ENCODE assay signal across 11 mouse cellular contexts in genomic region chr6:13248317-13248969, GRCm38 (mm10). TPM values are rescaled to one million over a fixed set of nuclear protein-coding genes. Genes with fewer than 3 reads are reported as not detected.
DNase-seq lines count a peak whose midpoint lies in the region; ATAC-seq and TF ChIP-seq lines count a peak whose summit lies in the region.
"Had no signal": no experiment of that assay in that cellular context is flagged by ENCODE, and none has a peak within 500 bp of the region (broad histone marks: within the 10 kb centered on the region; RNA-seq: fewer than 3 reads in every experiment).

No protein-coding gene starts in this region.

- no peak overlapping the region for H3K4me3 ChIP-seq in heart, postnatal 0 days (ENCODE audit: low read depth, low read length)
- no peak overlapping the region for H3K4me3 ChIP-seq in neural tube, embryonic 14.5 days (ENCODE audit: low read depth, low read length)
- H3K4me3 ChIP-seq in forebrain, embryonic 13.5 days: no peak overlapping the region
- H3K4me3 ChIP-seq: heart, embryonic 13.5 days had no signal

- H3K4me1 ChIP-seq in heart, postnatal 0 days (ENCODE audit: control insufficient read depth, insufficient read depth): no peaks in the 10 kb centered on the region
- no peaks in the 10 kb centered on the region for H3K4me1 ChIP-seq in neural tube, embryonic 14.5 days (ENCODE audit: control insufficient read depth, insufficient read depth, low read length)
- H3K4me1 ChIP-seq in forebrain, embryonic 13.5 days: no peaks in the 10 kb centered on the region
- H3K4me1 ChIP-seq: heart, embryonic 13.5 days had no signal

- H3K36me3 ChIP-seq in heart, postnatal 0 days (replicated peaks; ENCODE audit: control insufficient read depth, insufficient read depth, low read length): no peaks in the 10 kb centered on the region
- no peaks in the 10 kb centered on the region for H3K36me3 ChIP-seq in neural tube, embryonic 14.5 days (ENCODE audit: control insufficient read depth, insufficient read depth, low read length)
- H3K36me3 ChIP-seq in forebrain, embryonic 13.5 days (ENCODE audit: poor library complexity, severe bottlenecking): no peaks in the 10 kb centered on the region
- H3K36me3 ChIP-seq: heart, embryonic 13.5 days had no signal

- H3K27ac ChIP-seq in heart, postnatal 0 days (ENCODE audit: low read depth): no peak overlapping the region
- no peak overlapping the region for H3K27ac ChIP-seq in neural tube, embryonic 14.5 days (ENCODE audit: low read depth, low read length)
- H3K27ac ChIP-seq in forebrain, embryonic 13.5 days: no peak overlapping the region
- H3K27ac ChIP-seq: heart, embryonic 13.5 days had no signal

- no peak for ATAC-seq in heart, postnatal 0 days (ENCODE audit: insufficient read depth, low read depth)
- peak; percentile 34; the same call in 1 of the 2 replicates for ATAC-seq in neural tube, embryonic 14.5 days (ENCODE audit: low read depth)
- peak; percentile 48 for ATAC-seq in forebrain, embryonic 13.5 days

- DNase-seq in heart, postnatal 0 days (ENCODE audit: low spot score): peak; percentile 16
- no peak for DNase-seq in heart, adult 11 months
- DNase-seq in neural tube, embryonic 10.5 days (ENCODE audit: extremely low spot score, low spot score): no peak
- no peak for DNase-seq in adrenal gland, postnatal 4 days (ENCODE audit: low spot score in 2 of 2)
- no peak for DNase-seq in testis, postnatal 10 days (ENCODE audit: low spot score)
- no peak for DNase-seq in heart, postnatal 36 days

- H3K9ac ChIP-seq in heart, postnatal 0 days (replicated peaks; ENCODE audit: low read depth, low read length): no peak overlapping the region
- H3K9ac ChIP-seq in neural tube, embryonic 14.5 days (replicated peaks; ENCODE audit: low read depth, low read length): no peak overlapping the region
- no peak overlapping the region for H3K9ac ChIP-seq in forebrain, embryonic 13.5 days
- H3K9ac ChIP-seq: heart, embryonic 13.5 days had no signal

- intact Hi-C loops in heart, postnatal 36 days (cut with DNase I): no loop called here

- peak; percentile 72 for TF ChIP-seq CTCF in heart, postnatal 0 days (IDR thresholded peaks at IDR 0.05; ENCODE audit: low read depth)

- H3K9me3 ChIP-seq in heart, postnatal 0 days (replicated peaks; ENCODE audit: control insufficient read depth, low read length): no peaks in the 10 kb centered on the region
- no peaks in the 10 kb centered on the region for H3K9me3 ChIP-seq in neural tube, embryonic 14.5 days (ENCODE audit: control insufficient read depth, low read length)
- no peaks in the 10 kb centered on the region for H3K9me3 ChIP-seq in forebrain, embryonic 13.5 days (replicated peaks)
- H3K9me3 ChIP-seq: heart, embryonic 13.5 days had no signal

- WGBS in heart, postnatal 0 days: 56% methylated on average over 4 of the region's 4 CpGs
- 70% methylated on average over 4 of the region's 4 CpGs for WGBS in neural tube, embryonic 14.5 days
- 72% methylated on average over 4 of the region's 4 CpGs for WGBS in forebrain, embryonic 13.5 days

- no peak overlapping the region for H3K4me2 ChIP-seq in heart, postnatal 0 days (ENCODE audit: low read depth, low read length)
- no peak overlapping the region for H3K4me2 ChIP-seq in neural tube, embryonic 14.5 days (ENCODE audit: low read depth, low read length)
- no peak overlapping the region for H3K4me2 ChIP-seq in forebrain, embryonic 13.5 days
- H3K4me2 ChIP-seq: heart, embryonic 13.5 days had no signal

- H3K27me3 ChIP-seq in heart, postnatal 0 days (ENCODE audit: control insufficient read depth, insufficient read depth, low read length): no peaks in the 10 kb centered on the region
- no peaks in the 10 kb centered on the region for H3K27me3 ChIP-seq in neural tube, embryonic 14.5 days (ENCODE audit: control insufficient read depth, insufficient read depth, low read length)
- no peaks in the 10 kb centered on the region for H3K27me3 ChIP-seq in forebrain, embryonic 13.5 days
- H3K27me3 ChIP-seq: heart, embryonic 13.5 days had no signal

- no peak for TF ChIP-seq EP300 in heart, postnatal 0 days (IDR thresholded peaks at IDR 0.05; ENCODE audit: low read depth)

RNA-seq across cellular contexts. Expression of gene Vwde, which starts 23.7 kb away (rescaled TPM):
- total RNA-seq in heart, postnatal 0 days (2014; rRNA removed; ENCODE audit: low replicate concordance): not detected in 2 replicates
- not detected in 2 replicates for polyA plus RNA-seq in heart, postnatal 0 days (2015; fragmentation: Nextera tagmentation; extraction: Ambion mirVana)
- 0.11 and 0.23 TPM in 2 replicates for polyA plus RNA-seq in neural tube, embryonic 14.5 days (2014; fragmentation: Nextera tagmentation; extraction: Ambion mirVana)
- 0.05 TPM in 1 of 2 replicates, not detected in the other for polyA plus RNA-seq in forebrain, embryonic 13.5 days (2015; fragmentation: Nextera tagmentation; extraction: Ambion mirVana)
- total RNA-seq in adrenal gland, postnatal 4 days (2021): under 1 TPM; 0.11 to 0.17 TPM
- total RNA-seq in heart, postnatal 36 days (2021): not detected
- total RNA-seq: left cerebral cortex, postnatal 25 days had no signal
- polyA plus RNA-seq: neural tube, embryonic 11.5 days had no signal
